Mouse (Mus musculus) embryonic facial prominence, embryonic 14.5 days (tissue): ENCODE results near the gene Cnot6l. TPM values are rescaled to one million over a fixed set of nuclear protein-coding genes. Genes with fewer than 3 reads are reported as not detected.

Source experiments
- polyA plus RNA-seq: library from polyadenylated mRNA; unstranded; fragments of >200 nt; fragmentation: Nextera tagmentation; extraction: Ambion mirVana; gene quantifications from 2 replicates; pipeline ENCODE4 v1.2.1, GENCODE M21; 2014

Gene Cnot6l
- polyA plus RNA-seq, 1 experiment from 2014 or later: 25.9 TPM

Other genes with a start within 250 kb of the Cnot6l start
- 8.0 and 8.5 TPM in 2 replicates for gene Cxcl13, start 207.2 kb downstream of the Cnot6l start, polyA plus RNA-seq
- gene Mrpl1, start 45.3 kb upstream of the Cnot6l start, polyA plus RNA-seq: 18.6 and 19.0 TPM in 2 replicates
- gene Fras1, start 209.8 kb upstream of the Cnot6l start, polyA plus RNA-seq: 19.2 and 22.0 TPM in 2 replicates